ENCODE assay signal across 17 mouse cellular contexts in the genomic region with DNA sequence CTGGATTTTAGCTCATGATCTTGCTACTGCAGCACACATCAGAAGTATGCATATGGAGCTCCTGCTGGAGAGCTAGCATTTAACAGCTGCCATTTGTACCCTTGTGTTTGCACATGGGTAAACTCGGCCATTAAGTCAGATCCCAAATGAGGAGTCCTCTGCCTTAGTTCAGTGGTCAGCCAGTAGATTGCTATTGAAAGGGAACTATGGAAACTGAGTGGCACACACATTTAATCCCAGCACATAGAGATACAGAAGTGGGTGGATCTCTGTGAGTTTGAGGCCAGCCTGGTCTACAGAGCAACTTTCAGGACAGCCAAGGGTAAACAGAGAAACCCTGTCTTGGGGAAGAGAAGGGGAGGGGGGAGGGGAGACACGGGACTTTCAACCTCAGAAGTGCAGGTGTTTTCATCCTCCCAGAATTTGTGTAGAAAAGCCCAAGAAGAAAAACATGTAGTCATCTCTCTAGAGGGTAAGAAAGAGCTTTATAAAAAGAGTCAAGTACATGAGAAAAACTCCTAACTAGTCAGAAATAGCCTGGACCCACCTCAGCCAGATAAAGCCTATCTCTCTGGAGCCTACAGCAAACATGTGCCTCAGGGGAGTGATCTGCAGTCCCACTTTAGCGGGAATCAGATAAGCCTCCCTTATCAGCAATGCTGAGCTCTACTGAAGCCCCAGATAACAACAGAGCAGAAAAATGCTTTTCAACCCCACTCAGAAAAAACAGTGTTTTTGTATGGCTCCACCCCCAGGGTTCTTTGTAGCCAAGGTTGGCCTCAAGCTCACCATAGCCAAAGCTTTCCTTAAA. TPM values are rescaled to one million over a fixed set of nuclear protein-coding genes. Genes with fewer than 3 reads are reported as not detected.
DNase-seq lines count a peak whose midpoint lies in the region; ATAC-seq lines count a peak whose summit lies in the region.
"Had no signal": no experiment of that assay in that cellular context is flagged by ENCODE, and none has a peak within 500 bp of the region (broad histone marks: within the 10 kb centered on the region; RNA-seq: fewer than 3 reads in every experiment).

No protein-coding gene starts in this region.

- no peak overlapping the region for H3K4me2 ChIP-seq in heart, embryonic 16.5 days (ENCODE audit: low read depth, low read length)
- H3K4me2 ChIP-seq in intestine, embryonic 16.5 days (ENCODE audit: low read depth, low read length) = peak overlapping the region; percentile 27; the same call in 1 of the 2 replicates
- no peak overlapping the region for H3K4me2 ChIP-seq in hindbrain, embryonic 12.5 days (replicated peaks)
- H3K4me2 ChIP-seq: embryonic facial prominence, embryonic 12.5 days; lung, embryonic 15.5 days had no signal

- H3K27ac ChIP-seq in heart, embryonic 16.5 days (ENCODE audit: low read length) = peak overlapping the region; percentile 33; the same call in 1 of the 2 replicates
- peak overlapping the region; percentile 97 for H3K27ac ChIP-seq in intestine, embryonic 16.5 days (ENCODE audit: low read length)
- no peak overlapping the region for H3K27ac ChIP-seq in hindbrain, embryonic 12.5 days
- H3K27ac ChIP-seq: embryonic facial prominence, embryonic 12.5 days had no signal

- no peaks in the 10 kb centered on the region for H3K9me3 ChIP-seq in heart, embryonic 16.5 days (replicated peaks; ENCODE audit: control insufficient read depth, low read length)
- H3K9me3 ChIP-seq in intestine, embryonic 16.5 days (ENCODE audit: control insufficient read depth, low read length) = no peaks in the 10 kb centered on the region
- no peaks in the 10 kb centered on the region for H3K9me3 ChIP-seq in hindbrain, embryonic 12.5 days (replicated peaks)
- H3K9me3 ChIP-seq: embryonic facial prominence, embryonic 12.5 days; lung, embryonic 15.5 days had no signal

- ATAC-seq in heart, embryonic 16.5 days (replicated peaks; ENCODE audit: extremely low read depth, insufficient read depth, low FRiP score) = no peak
- peak; percentile 63 for ATAC-seq in intestine, embryonic 16.5 days
- ATAC-seq in monocyte, adult 5-6 weeks (replicated peaks; ENCODE audit: insufficient number of reproducible peaks, low FRiP score, low TSS enrichment, poor library complexity, severe bottlenecking) = peak; percentile 13; the same call in 1 of the 2 replicates
- ATAC-seq in hindbrain, embryonic 12.5 days (ENCODE audit: low FRiP score) = no peak
- ATAC-seq: forebrain, embryonic 16.5 days; inflammation-experienced regulatory T-cells, adult 6 months had no signal

- intact Hi-C loops in heart, postnatal 14 days (cut with DNase I) = no loop called here

- no peak overlapping the region for H3K9ac ChIP-seq in heart, embryonic 16.5 days (ENCODE audit: low read length)
- H3K9ac ChIP-seq in intestine, embryonic 16.5 days (ENCODE audit: low read depth, low read length) = peak overlapping the region; percentile 54
- H3K9ac ChIP-seq in hindbrain, embryonic 12.5 days = no peak overlapping the region
- H3K9ac ChIP-seq: embryonic facial prominence, embryonic 12.5 days; lung, embryonic 15.5 days had no signal

- H3K4me1 ChIP-seq in heart, embryonic 16.5 days (ENCODE audit: control insufficient read depth, insufficient read depth, low read length) = peaks cover 13% of the 10 kb centered on the region
- H3K4me1 ChIP-seq in intestine, embryonic 16.5 days (ENCODE audit: control insufficient read depth, insufficient read depth, low read length) = peaks cover 2% of the 10 kb centered on the region
- no peaks in the 10 kb centered on the region for H3K4me1 ChIP-seq in hindbrain, embryonic 12.5 days
- H3K4me1 ChIP-seq: embryonic facial prominence, embryonic 12.5 days had no signal

- H3K36me3 ChIP-seq in heart, embryonic 16.5 days (ENCODE audit: control insufficient read depth, insufficient read depth) = peaks cover 15% of the 10 kb centered on the region
- H3K36me3 ChIP-seq in intestine, embryonic 16.5 days (ENCODE audit: control insufficient read depth, insufficient read depth, low read length) = peaks cover 14% of the 10 kb centered on the region
- H3K36me3 ChIP-seq in hindbrain, embryonic 12.5 days = peaks cover 47% of the 10 kb centered on the region

- 40% methylated on average over 3 of the region's 3 CpGs for WGBS in heart, embryonic 16.5 days
- WGBS in intestine, embryonic 16.5 days = 40% methylated on average over 3 of the region's 3 CpGs
- WGBS in hindbrain, embryonic 12.5 days = 73% methylated on average over 3 of the region's 3 CpGs

- no peaks in the 10 kb centered on the region for H3K27me3 ChIP-seq in heart, embryonic 16.5 days (ENCODE audit: control insufficient read depth, insufficient read depth, low read length)
- H3K27me3 ChIP-seq in intestine, embryonic 16.5 days (replicated peaks; ENCODE audit: control insufficient read depth, insufficient read depth, low read length) = no peaks in the 10 kb centered on the region
- no peaks in the 10 kb centered on the region for H3K27me3 ChIP-seq in hindbrain, embryonic 12.5 days
- H3K27me3 ChIP-seq: embryonic facial prominence, embryonic 12.5 days; lung, embryonic 15.5 days had no signal

- H3K4me3 ChIP-seq in heart, embryonic 16.5 days (ENCODE audit: low read length) = no peak overlapping the region
- no peak overlapping the region for H3K4me3 ChIP-seq in intestine, embryonic 16.5 days (ENCODE audit: low read length)
- no peak overlapping the region for H3K4me3 ChIP-seq in hindbrain, embryonic 12.5 days
- H3K4me3 ChIP-seq: embryonic facial prominence, embryonic 12.5 days; lung, embryonic 15.5 days; myocyte had no signal

- no peak for DNase-seq in heart, postnatal 14 days
- DNase-seq in CD4-positive helper T cell, adult 2 months (ENCODE audit: low read depth, low spot score) = peak; percentile 68
- DNase-seq in ovary, postnatal 14 days (ENCODE audit: low spot score) = no peak
- DNase-seq in layer of hippocampus, postnatal 36 days = no peak
- DNase-seq: adrenal gland, postnatal 36 days; cerebellum, adult 9-10 months; heart, adult 11 months; retina, postnatal 1 day had no signal

RNA-seq across cellular contexts. Expression of gene Pofut1, which starts 18.7 kb away (rescaled TPM):
- 3.7 and 4.0 TPM in 2 replicates for polyA plus RNA-seq in heart, embryonic 16.5 days (2015; fragmentation: Nextera tagmentation; extraction: Ambion mirVana)
- total RNA-seq in heart, postnatal 14 days (2021) = 10 to 100 TPM; 15.8 to 16.7 TPM
- polyA plus RNA-seq in intestine, embryonic 16.5 days (2015; fragmentation: Nextera tagmentation; extraction: Ambion mirVana) = 13.3 and 13.5 TPM in 2 replicates
- 20.5 to 26.9 TPM (median 23.2 TPM) in 3 replicates for total RNA-seq in monocyte, adult 5-6 weeks (2017)
- polyA plus RNA-seq in hindbrain, embryonic 12.5 days (2016; fragmentation: Nextera tagmentation; extraction: Ambion mirVana) = 5.4 and 5.6 TPM in 2 replicates
- 10 to 100 TPM; 16.8 TPM for total RNA-seq in layer of hippocampus, postnatal 36 days (2021)

RNA-seq across cellular contexts. Expression of gene Plagl2, which starts 18.8 kb away (rescaled TPM):
- 9.8 and 10.3 TPM in 2 replicates for polyA plus RNA-seq in heart, embryonic 16.5 days (2015; fragmentation: Nextera tagmentation; extraction: Ambion mirVana)
- 1 to 10 TPM; 5.4 to 6.0 TPM for total RNA-seq in heart, postnatal 14 days (2021)
- polyA plus RNA-seq in intestine, embryonic 16.5 days (2015; fragmentation: Nextera tagmentation; extraction: Ambion mirVana) = 53.5 and 67.5 TPM in 2 replicates
- total RNA-seq in monocyte, adult 5-6 weeks (2017) = 11.5 to 30.3 TPM (median 14.9 TPM) in 3 replicates
- polyA plus RNA-seq in hindbrain, embryonic 12.5 days (2016; fragmentation: Nextera tagmentation; extraction: Ambion mirVana) = 15.5 and 19.0 TPM in 2 replicates
- total RNA-seq in layer of hippocampus, postnatal 36 days (2021) = 1 to 10 TPM; 4.9 to 5.0 TPM

RNA-seq across cellular contexts. Expression of gene Kif3b, which starts 31.1 kb away (rescaled TPM):
- 5.4 and 6.2 TPM in 2 replicates for polyA plus RNA-seq in heart, embryonic 16.5 days (2015; fragmentation: Nextera tagmentation; extraction: Ambion mirVana)
- total RNA-seq in heart, postnatal 14 days (2021) = 10 to 100 TPM in 1 of 2 experiments, 1 to 10 TPM in 1; 9.7 to 10.1 TPM
- 8.2 and 8.3 TPM in 2 replicates for polyA plus RNA-seq in intestine, embryonic 16.5 days (2015; fragmentation: Nextera tagmentation; extraction: Ambion mirVana)
- total RNA-seq in monocyte, adult 5-6 weeks (2017) = 27.2 to 38.3 TPM (median 34.8 TPM) in 3 replicates
- polyA plus RNA-seq in hindbrain, embryonic 12.5 days (2016; fragmentation: Nextera tagmentation; extraction: Ambion mirVana) = 12.3 and 12.7 TPM in 2 replicates
- 10 to 100 TPM; 55.6 to 58.0 TPM for total RNA-seq in layer of hippocampus, postnatal 36 days (2021)

RNA-seq across cellular contexts. Expression of gene Tspyl3, which starts 34.8 kb away (rescaled TPM):
- polyA plus RNA-seq in heart, embryonic 16.5 days (2015; fragmentation: Nextera tagmentation; extraction: Ambion mirVana) = 6.5 and 7.5 TPM in 2 replicates
- 1 to 10 TPM; 2.1 to 2.2 TPM for total RNA-seq in heart, postnatal 14 days (2021)
- 10.7 and 11.4 TPM in 2 replicates for polyA plus RNA-seq in intestine, embryonic 16.5 days (2015; fragmentation: Nextera tagmentation; extraction: Ambion mirVana)
- 4.9 to 10.7 TPM (median 6.8 TPM) in 3 replicates for total RNA-seq in monocyte, adult 5-6 weeks (2017)
- 13.7 and 14.9 TPM in 2 replicates for polyA plus RNA-seq in hindbrain, embryonic 12.5 days (2016; fragmentation: Nextera tagmentation; extraction: Ambion mirVana)
- 10 to 100 TPM; 23.0 to 23.1 TPM for total RNA-seq in layer of hippocampus, postnatal 36 days (2021)

Comparison
In these comparisons a context has a peak if more than half of its experiments do, and no peak if none do; other contexts are left out.
1. ATAC-seq: peak in intestine, embryonic 16.5 days (single experiment) and monocyte, adult 5-6 weeks (single experiment); none in heart, embryonic 16.5 days (single experiment) and hindbrain, embryonic 12.5 days (single experiment).